Mouse (Mus musculus): ENCODE measurements around the gene Dst. TPM values are rescaled to one million over a fixed set of nuclear protein-coding genes. Genes with fewer than 3 reads are reported as not detected.

Dst gene
- polyA plus RNA-seq, 1 experiment from 2014 or later, result 11.3 TPM

DNA sequence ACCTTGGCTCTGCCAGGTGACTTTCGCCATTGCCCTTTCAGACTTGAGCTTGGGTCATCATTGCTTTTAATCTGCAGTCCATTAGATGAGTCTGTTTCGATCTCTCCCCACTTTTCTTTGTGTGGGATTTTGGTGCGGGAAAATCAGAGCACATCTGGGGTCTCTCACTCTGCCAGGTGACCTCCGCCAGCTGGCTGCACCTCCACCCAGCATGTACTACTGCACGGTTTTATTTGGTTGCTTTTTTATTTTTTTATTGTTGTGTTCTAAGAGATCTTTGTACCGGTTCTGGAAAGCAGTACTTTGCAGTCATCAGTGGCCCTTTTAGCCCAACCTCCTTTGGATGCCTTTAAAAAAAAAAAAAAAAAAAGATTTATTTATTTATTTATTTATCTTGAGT is 112.6 kb downstream of the Dst start:
- no peak overlapping the region for H3K4me3 ChIP-seq
- 80% methylated on average over 6 of the region's 6 CpGs for WGBS
- DNase-seq (ENCODE audit: extremely low spot score, low spot score), result no peak
- no peaks in the 10 kb centered on the region for H3K9me3 ChIP-seq
- no peak overlapping the region for H3K27ac ChIP-seq
- H3K4me1 ChIP-seq, result peaks cover 25% of the 10 kb centered on the region
- H3K27me3 ChIP-seq (ENCODE audit: poor library complexity, severe bottlenecking), result no peaks in the 10 kb centered on the region
- H3K36me3 ChIP-seq (replicated peaks), result no peaks in the 10 kb centered on the region

- Histone ChIP-seq H3K4me3 (no peak overlapping the region), H3K27me3 (ENCODE audit: poor library complexity, severe bottlenecking) (no peaks in the 10 kb centered on the region), H3K27ac (no peak overlapping the region), H3K9me3 (no peaks in the 10 kb centered on the region), H3K36me3 (replicated peaks) (no peaks in the 10 kb centered on the region), H3K4me1 (peaks cover 23% of the 10 kb centered on the region)
- DNase-seq (ENCODE audit: extremely low spot score, low spot score), result no peak
- 90% methylated on average over 2 of the region's 2 CpGs for WGBS
Measured at GRCm38 (mm10) chr1:34021574-34021973, 113.5 kb downstream of the Dst start.

- H3K9me3 ChIP-seq, result no peaks in the 10 kb centered on the region
- H3K36me3 ChIP-seq (replicated peaks), result no peaks in the 10 kb centered on the region
- 81% methylated on average over 9 of the region's 9 CpGs for WGBS
- H3K27ac ChIP-seq, result no peak overlapping the region
- no peak for DNase-seq (ENCODE audit: extremely low spot score, low spot score)
- H3K4me3 ChIP-seq, result no peak overlapping the region
- H3K27me3 ChIP-seq (ENCODE audit: poor library complexity, severe bottlenecking), result no peaks in the 10 kb centered on the region
- H3K4me1 ChIP-seq, result peaks cover 15% of the 10 kb centered on the region
Measured at GRCm38 (mm10) chr1:34023154-34023553, 115.1 kb downstream of the Dst start.

- Histone ChIP-seq H3K9me3 (no peaks in the 10 kb centered on the region), H3K36me3 (replicated peaks) (no peaks in the 10 kb centered on the region), H3K4me1 (peaks cover 5% of the 10 kb centered on the region; the same call in 1 of the 2 replicates), H3K27ac (no peak overlapping the region), H3K4me3 (no peak overlapping the region), H3K27me3 (ENCODE audit: poor library complexity, severe bottlenecking) (no peaks in the 10 kb centered on the region)
- WGBS, result 91% methylated on average over 6 of the region's 6 CpGs
- no peak for DNase-seq (ENCODE audit: extremely low spot score, low spot score)
Measured at GRCm38 (mm10) chr1:34025879-34026278, 117.9 kb downstream of the Dst start.

GRCm38 (mm10) chr1:34028722-34029121 is 120.7 kb downstream of the Dst start:
- Histone ChIP-seq H3K9me3 (no peaks in the 10 kb centered on the region), H3K4me1 (no peaks in the 10 kb centered on the region), H3K36me3 (replicated peaks) (no peaks in the 10 kb centered on the region), H3K27me3 (ENCODE audit: poor library complexity, severe bottlenecking) (no peaks in the 10 kb centered on the region), H3K4me3 (no peak overlapping the region), H3K27ac (no peak overlapping the region)
- 84% methylated on average over 5 of the region's 5 CpGs for WGBS
- DNase-seq (ENCODE audit: extremely low spot score, low spot score), result no peak

GRCm38 (mm10) chr1:34030330-34031021 is 122.5 kb downstream of the Dst start:
- Histone ChIP-seq H3K4me3 (no peak overlapping the region), H3K9me3 (no peaks in the 10 kb centered on the region), H3K36me3 (replicated peaks) (no peaks in the 10 kb centered on the region), H3K4me1 (no peaks in the 10 kb centered on the region; the same call in 1 of the 2 replicates), H3K27ac (no peak overlapping the region), H3K27me3 (ENCODE audit: poor library complexity, severe bottlenecking) (no peaks in the 10 kb centered on the region)
- DNase-seq (ENCODE audit: extremely low spot score, low spot score), result no peak
- 86% methylated on average over 17 of the region's 17 CpGs for WGBS

GRCm38 (mm10) chr1:34033052-34033451 is 125.0 kb downstream of the Dst start:
- H3K27me3 ChIP-seq (ENCODE audit: poor library complexity, severe bottlenecking), result no peaks in the 10 kb centered on the region
- DNase-seq (ENCODE audit: extremely low spot score, low spot score), result no peak
- H3K4me1 ChIP-seq, result no peaks in the 10 kb centered on the region; the same call in 1 of the 2 replicates
- H3K9me3 ChIP-seq, result no peaks in the 10 kb centered on the region
- no peak overlapping the region for H3K27ac ChIP-seq
- no peak overlapping the region for H3K4me3 ChIP-seq
- WGBS, result 81% methylated on average over 5 of the region's 5 CpGs
- H3K36me3 ChIP-seq (replicated peaks), result 0 out of 2 replicates have a peak, but pooled peaks cover 5% of the 10 kb centered on the region

GRCm38 (mm10) chr1:34033478-34033877 is 125.5 kb downstream of the Dst start:
- DNase-seq (ENCODE audit: extremely low spot score, low spot score), result no peak
- no peak overlapping the region for H3K4me3 ChIP-seq
- 97% methylated on average over 1 of the region's 1 CpGs for WGBS
- 0 out of 2 replicates have a peak, but pooled peaks cover 5% of the 10 kb centered on the region for H3K36me3 ChIP-seq (replicated peaks)
- no peaks in the 10 kb centered on the region for H3K9me3 ChIP-seq
- H3K27ac ChIP-seq, result no peak overlapping the region
- no peaks in the 10 kb centered on the region; the same call in 1 of the 2 replicates for H3K4me1 ChIP-seq
- H3K27me3 ChIP-seq (ENCODE audit: poor library complexity, severe bottlenecking), result no peaks in the 10 kb centered on the region

- Histone ChIP-seq H3K4me3 (no peak overlapping the region), H3K36me3 (replicated peaks) (0 out of 2 replicates have a peak, but pooled peaks cover 5% of the 10 kb centered on the region), H3K9me3 (no peaks in the 10 kb centered on the region), H3K27ac (no peak overlapping the region), H3K27me3 (ENCODE audit: poor library complexity, severe bottlenecking) (no peaks in the 10 kb centered on the region), H3K4me1 (no peaks in the 10 kb centered on the region; the same call in 1 of the 2 replicates)
- WGBS, result 84% methylated on average over 3 of the region's 3 CpGs
- no peak for DNase-seq (ENCODE audit: extremely low spot score, low spot score)
Measured at GRCm38 (mm10) chr1:34033958-34034357, 125.9 kb downstream of the Dst start.

DNA sequence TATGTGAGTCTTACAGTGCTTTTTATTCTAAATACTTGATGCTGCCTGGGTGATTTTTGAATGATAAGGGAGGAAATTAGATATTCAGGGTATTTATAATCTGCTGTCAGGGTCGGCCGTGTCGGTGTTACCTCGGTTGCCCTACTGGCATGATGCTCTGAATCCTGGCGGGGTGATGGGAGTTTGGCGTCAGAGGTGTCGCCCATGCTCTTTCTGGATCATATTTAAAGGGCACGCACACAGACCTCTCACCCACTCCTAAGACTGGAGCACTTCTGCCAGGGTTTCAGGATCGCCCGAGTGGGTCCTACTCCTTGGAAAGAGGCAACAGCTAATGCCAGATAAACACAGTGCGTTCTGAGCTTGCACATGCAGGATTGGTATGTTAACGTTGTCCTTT is 128.1 kb downstream of the Dst start:
- H3K4me3 ChIP-seq, result no peak overlapping the region
- H3K4me1 ChIP-seq, result peaks cover 5% of the 10 kb centered on the region
- H3K9me3 ChIP-seq, result no peaks in the 10 kb centered on the region
- H3K27me3 ChIP-seq (ENCODE audit: poor library complexity, severe bottlenecking), result no peaks in the 10 kb centered on the region
- 94% methylated on average over 12 of the region's 12 CpGs for WGBS
- DNase-seq (ENCODE audit: extremely low spot score, low spot score), result no peak
- H3K27ac ChIP-seq, result no peak overlapping the region
- H3K36me3 ChIP-seq (replicated peaks), result 0 out of 2 replicates have a peak, but pooled peaks cover 5% of the 10 kb centered on the region

- H3K36me3 ChIP-seq (replicated peaks), result 0 out of 2 replicates have a peak, but pooled peaks cover 5% of the 10 kb centered on the region
- H3K27ac ChIP-seq, result no peak overlapping the region
- H3K4me3 ChIP-seq, result no peak overlapping the region
- DNase-seq (ENCODE audit: extremely low spot score, low spot score), result no peak
- peaks cover 14% of the 10 kb centered on the region for H3K4me1 ChIP-seq
- no peaks in the 10 kb centered on the region for H3K9me3 ChIP-seq
- no peaks in the 10 kb centered on the region for H3K27me3 ChIP-seq (ENCODE audit: poor library complexity, severe bottlenecking)
- 93% methylated on average over 7 of the region's 7 CpGs for WGBS
Measured at GRCm38 (mm10) chr1:34038571-34038970, 130.5 kb downstream of the Dst start.

- Histone ChIP-seq H3K27me3 (ENCODE audit: poor library complexity, severe bottlenecking) (no peaks in the 10 kb centered on the region), H3K27ac (no peak overlapping the region), H3K9me3 (no peaks in the 10 kb centered on the region), H3K36me3 (replicated peaks) (0 out of 2 replicates have a peak, but pooled peaks cover 5% of the 10 kb centered on the region), H3K4me3 (no peak overlapping the region), H3K4me1 (peaks cover 14% of the 10 kb centered on the region)
- DNase-seq (ENCODE audit: extremely low spot score, low spot score), result no peak
- WGBS, result 94% methylated on average over 3 of the region's 3 CpGs
Measured at GRCm38 (mm10) chr1:34040049-34040448, 132.0 kb downstream of the Dst start.

GRCm38 (mm10) chr1:34040901-34041721 is 133.1 kb downstream of the Dst start:
- DNase-seq (ENCODE audit: extremely low spot score, low spot score), result no peak
- Histone ChIP-seq H3K27ac (no peak overlapping the region), H3K4me3 (no peak overlapping the region), H3K4me1 (peaks cover 20% of the 10 kb centered on the region), H3K36me3 (replicated peaks) (0 out of 2 replicates have a peak, but pooled peaks cover 5% of the 10 kb centered on the region), H3K9me3 (no peaks in the 10 kb centered on the region), H3K27me3 (ENCODE audit: poor library complexity, severe bottlenecking) (no peaks in the 10 kb centered on the region)
- WGBS, result 70% methylated on average over 8 of the region's 8 CpGs
